Mouse (Mus musculus): Measurements from ENCODE around the gene Ly6g6d.
"Not testable (repeated sequence)": the region's sequence is repeated elsewhere in the genome, so short reads cannot be mapped to it uniquely, and the experiment has no call there.

Ly6g6d gene

GRCm38 (mm10) chr17:35077786-35078233 lies at the start of gene Ly6g6d:
TSS of gene Ly6g6d (minus strand) at chr17:35078065.
- no peak for DNase-seq (ENCODE audit: low read depth)

GRCm38 (mm10) chr17:35127017-35127416 lies 49.2 kb upstream of the Ly6g6d start:
- DNase-seq (ENCODE audit: low read depth): no peak

- DNase-seq (ENCODE audit: low read depth): peak; percentile 89
Measured at GRCm38 (mm10) chr17:35126206-35126611, 48.3 kb upstream of the Ly6g6d start, which contains the start of gene D17H6S53E. TSS of gene D17H6S53E (plus strand) at chr17:35126373.

- no peak for DNase-seq (ENCODE audit: low read depth)
Measured at GRCm38 (mm10) chr17:35125578-35125977, 47.7 kb upstream of the Ly6g6d start.

- no peak for DNase-seq (ENCODE audit: low read depth)
Measured at GRCm38 (mm10) chr17:35125081-35125480, 47.2 kb upstream of the Ly6g6d start.

- not testable (repeated sequence) for DNase-seq (ENCODE audit: low read depth)
Measured at GRCm38 (mm10) chr17:35124261-35124896, 46.5 kb upstream of the Ly6g6d start.

GRCm38 (mm10) chr17:35123287-35123686 lies 45.4 kb upstream of the Ly6g6d start:
- DNase-seq (ENCODE audit: low read depth): not testable (repeated sequence)

- peak; percentile 83 for DNase-seq (ENCODE audit: low read depth)
Measured at GRCm38 (mm10) chr17:35121871-35122303, 44.0 kb upstream of the Ly6g6d start, which contains the start of gene Csnk2b. TSS of gene Csnk2b (minus strand) at chr17:35122053.

GRCm38 (mm10) chr17:35121143-35121799 lies 43.4 kb upstream of the Ly6g6d start, which contains the start of gene Gpank1:
TSS of gene Gpank1 (plus strand) at chr17:35121455.
- DNase-seq (ENCODE audit: low read depth): peak; percentile 99

- DNase-seq (ENCODE audit: low read depth): no peak
Measured at GRCm38 (mm10) chr17:35120745-35121142, 42.9 kb upstream of the Ly6g6d start.

- DNase-seq (ENCODE audit: low read depth): peak; percentile 73
Measured at GRCm38 (mm10) chr17:35115046-35116019, 37.5 kb upstream of the Ly6g6d start, which contains the start of gene Ly6g5b. TSS of gene Ly6g5b (minus strand) at chr17:35115428.

GRCm38 (mm10) chr17:35111774-35112173 lies 33.9 kb upstream of the Ly6g6d start:
- DNase-seq (ENCODE audit: low read depth): no peak

- DNase-seq (ENCODE audit: low read depth): no peak
Measured at GRCm38 (mm10) chr17:35108097-35108496, 30.2 kb upstream of the Ly6g6d start, which contains the start of gene Ly6g5c. TSS of gene Ly6g5c (plus strand) at chr17:35108279.

GRCm38 (mm10) chr17:35106522-35106921 lies 28.7 kb upstream of the Ly6g6d start:
- no peak for DNase-seq (ENCODE audit: low read depth)

- peak; percentile 55 for DNase-seq (ENCODE audit: low read depth)
Measured at GRCm38 (mm10) chr17:35105740-35106389, 28.0 kb upstream of the Ly6g6d start.

- DNase-seq (ENCODE audit: low read depth): no peak
Measured at GRCm38 (mm10) chr17:35104754-35105153, 26.9 kb upstream of the Ly6g6d start.

- no peak for DNase-seq (ENCODE audit: low read depth)
Measured at GRCm38 (mm10) chr17:35104079-35104478, 26.2 kb upstream of the Ly6g6d start.

- no peak for DNase-seq (ENCODE audit: low read depth)
Measured at GRCm38 (mm10) chr17:35103221-35103690, 25.4 kb upstream of the Ly6g6d start.

GRCm38 (mm10) chr17:35102299-35102698 lies 24.4 kb upstream of the Ly6g6d start:
- DNase-seq (ENCODE audit: low read depth): no peak

GRCm38 (mm10) chr17:35101161-35101560 lies 23.3 kb upstream of the Ly6g6d start:
- no peak for DNase-seq (ENCODE audit: low read depth)

- DNase-seq (ENCODE audit: low read depth): no peak
Measured at GRCm38 (mm10) chr17:35100196-35100765, 22.4 kb upstream of the Ly6g6d start.

All from induced T-regulatory cell, adult 2 months (primary cell).